Mouse (Mus musculus): Measurements from ENCODE around the gene Gpc6.

The Gpc6 gene

DNA sequence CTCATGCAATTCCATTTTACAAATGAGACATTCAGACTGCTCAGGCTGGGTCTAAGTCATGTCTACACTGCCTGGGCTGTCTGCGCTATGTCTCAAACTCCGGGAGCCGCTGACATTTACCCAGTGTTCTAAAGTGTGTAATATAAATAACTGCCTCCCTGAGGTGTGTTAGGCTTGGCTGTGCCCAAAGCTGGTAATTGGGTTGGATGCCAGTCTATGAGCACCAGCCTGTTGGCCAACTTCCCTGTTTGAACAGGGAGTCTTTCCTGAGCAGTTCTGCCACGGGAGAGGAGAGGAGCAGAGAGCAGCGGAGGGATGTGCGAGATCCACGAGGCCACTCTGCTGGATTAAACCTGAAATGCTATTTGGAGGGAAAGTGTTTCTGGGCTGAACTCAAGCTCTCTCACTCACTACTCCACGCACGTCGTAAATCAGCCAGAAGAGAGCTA lies 785.4 kb downstream of the Gpc6 start:
- DNase-seq (ENCODE audit: low spot score) = no peak

DNA sequence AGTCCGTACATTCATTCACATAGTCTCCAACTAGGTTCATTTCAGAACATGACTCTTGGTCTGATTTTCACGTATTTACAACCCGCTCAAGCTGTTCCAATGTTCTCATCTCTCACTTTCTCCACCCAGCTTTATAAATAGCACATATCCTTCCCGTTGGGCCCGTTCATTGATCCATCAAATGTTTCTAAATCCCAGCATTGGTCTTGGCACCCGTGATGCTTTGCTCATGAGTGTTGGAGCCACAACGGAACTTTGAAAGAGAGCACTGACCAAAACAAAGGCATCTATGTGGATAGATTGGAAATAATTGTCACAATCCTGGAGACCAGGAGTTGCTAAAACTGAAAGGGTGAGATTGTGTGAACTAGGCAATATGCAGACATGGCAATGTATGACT lies 787.2 kb downstream of the Gpc6 start:
- no peak for DNase-seq (ENCODE audit: low spot score)

DNA sequence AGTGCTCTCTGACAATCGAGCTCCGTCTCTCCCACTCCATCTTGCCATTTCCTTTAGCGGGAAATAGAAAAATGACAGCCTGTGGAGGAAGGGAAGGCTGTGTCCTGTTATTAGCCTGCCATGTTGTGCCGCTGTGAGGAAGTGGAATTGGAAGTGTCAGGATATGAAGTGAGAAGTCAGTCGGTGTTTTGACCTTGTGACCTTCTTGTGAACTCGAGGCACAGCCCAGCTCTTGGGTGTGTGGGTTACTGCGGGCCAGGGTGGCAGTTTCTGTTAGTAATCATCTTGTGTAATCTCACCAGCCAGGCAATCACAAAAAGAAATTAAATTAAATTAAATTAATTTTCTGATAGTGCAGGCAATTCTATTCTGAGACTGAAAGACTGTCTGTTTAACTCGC lies 789.0 kb downstream of the Gpc6 start:
- DNase-seq (ENCODE audit: low spot score) = no peak

GRCm38 (mm10) chr14:117716305-117716704 lies 791.2 kb downstream of the Gpc6 start:
- DNase-seq (ENCODE audit: low spot score) = no peak

GRCm38 (mm10) chr14:117728741-117729140 lies 803.6 kb downstream of the Gpc6 start:
- no peak for DNase-seq (ENCODE audit: low spot score)

- DNase-seq (ENCODE audit: low spot score) = no peak
These were observed 830.1 kb downstream of the Gpc6 start for GRCm38 (mm10) chr14:117755231-117755630.

GRCm38 (mm10) chr14:117756505-117756904 lies 831.4 kb downstream of the Gpc6 start:
- DNase-seq (ENCODE audit: low spot score) = no peak

DNA sequence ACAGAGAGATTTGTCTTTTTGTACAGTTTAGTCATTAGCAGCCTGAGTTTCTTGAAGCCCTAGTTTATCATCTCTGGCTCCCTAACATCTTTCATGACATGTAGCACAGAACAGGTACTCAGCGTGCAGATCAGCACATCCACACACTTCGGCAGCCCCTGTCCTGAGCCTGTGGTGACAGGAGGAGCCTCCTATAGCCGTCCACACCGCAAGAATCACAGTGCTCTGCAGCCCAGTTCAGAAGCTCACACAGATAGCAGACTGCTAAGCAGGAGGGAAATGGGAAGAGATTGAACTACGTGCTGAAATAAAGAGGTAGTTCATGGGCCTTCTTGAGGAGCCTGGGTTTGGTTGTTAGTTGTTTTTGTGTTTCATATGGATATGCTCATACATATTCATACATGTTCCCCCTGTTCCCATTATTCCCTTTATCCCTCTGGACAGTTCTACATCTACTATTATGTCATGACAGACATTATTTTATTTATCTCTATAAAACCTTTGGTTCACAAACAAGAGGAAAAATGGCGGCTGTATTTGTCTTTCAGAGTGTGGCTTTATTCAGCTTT lies 832.8 kb downstream of the Gpc6 start:
- DNase-seq (ENCODE audit: low spot score) = no peak

- DNase-seq (ENCODE audit: low spot score) = no peak
These were observed 835.9 kb downstream of the Gpc6 start for GRCm38 (mm10) chr14:117760830-117761517.

DNA sequence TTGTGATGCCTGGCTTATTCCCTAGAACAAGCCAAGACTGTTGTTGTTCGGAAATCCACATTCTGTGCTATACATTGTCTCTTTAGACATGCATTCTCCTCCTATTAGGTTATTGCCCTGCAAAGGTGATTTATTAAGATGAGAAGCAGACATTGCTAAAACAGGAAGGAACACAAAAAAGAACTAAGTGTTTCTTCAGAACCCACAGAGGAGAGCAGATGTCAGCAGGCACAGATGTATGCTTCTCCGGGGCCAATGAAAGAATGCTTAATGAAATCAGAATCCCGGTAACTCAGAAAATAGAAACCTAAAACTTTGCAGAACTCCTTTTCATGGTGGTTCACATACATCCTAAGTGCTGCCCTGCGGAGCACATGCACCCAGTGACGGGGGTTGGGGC lies 837.8 kb downstream of the Gpc6 start:
- no peak for DNase-seq (ENCODE audit: low spot score)

- no peak for DNase-seq (ENCODE audit: low spot score)
These were observed 842.7 kb downstream of the Gpc6 start for GRCm38 (mm10) chr14:117767861-117768260.

DNA sequence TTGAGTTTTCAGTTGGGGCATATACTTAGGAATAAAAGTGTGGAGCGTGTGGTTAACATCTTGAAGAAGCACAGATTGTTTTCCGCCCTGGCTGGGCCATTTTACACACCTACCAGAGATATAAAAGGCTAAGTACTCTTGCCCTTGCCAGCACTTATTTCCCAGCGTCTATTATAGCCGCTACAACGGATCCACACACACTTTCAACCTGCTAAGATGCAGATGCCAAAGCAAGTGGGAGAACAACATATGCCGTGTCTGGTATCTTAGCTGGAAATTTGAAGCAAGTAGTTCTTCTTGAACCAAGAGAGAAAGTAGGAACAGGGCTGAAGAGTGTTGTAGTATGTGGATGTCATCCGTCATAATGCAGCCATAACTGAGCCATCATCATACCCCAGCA lies 843.6 kb downstream of the Gpc6 start:
- DNase-seq (ENCODE audit: low spot score) = peak; percentile 16

DNA sequence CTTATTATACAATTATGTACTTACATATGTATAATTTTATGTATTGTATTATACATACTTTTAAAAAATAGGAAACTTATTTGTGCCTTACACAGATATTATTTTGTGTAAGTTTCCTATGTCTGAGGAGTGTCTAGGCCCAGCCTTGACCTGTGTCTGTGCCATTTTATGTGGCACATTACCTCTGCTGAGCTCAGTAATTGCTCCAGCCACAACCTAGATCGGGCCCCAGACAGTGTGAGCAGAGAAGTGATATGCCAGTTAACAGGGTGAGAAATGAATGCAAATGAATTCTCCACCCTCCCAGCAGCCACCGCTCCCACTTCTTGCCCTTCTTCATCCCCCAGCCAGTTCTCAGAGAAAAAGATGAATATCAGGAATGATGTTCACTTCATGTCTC lies 848.3 kb downstream of the Gpc6 start:
- DNase-seq (ENCODE audit: low spot score) = no peak

DNA sequence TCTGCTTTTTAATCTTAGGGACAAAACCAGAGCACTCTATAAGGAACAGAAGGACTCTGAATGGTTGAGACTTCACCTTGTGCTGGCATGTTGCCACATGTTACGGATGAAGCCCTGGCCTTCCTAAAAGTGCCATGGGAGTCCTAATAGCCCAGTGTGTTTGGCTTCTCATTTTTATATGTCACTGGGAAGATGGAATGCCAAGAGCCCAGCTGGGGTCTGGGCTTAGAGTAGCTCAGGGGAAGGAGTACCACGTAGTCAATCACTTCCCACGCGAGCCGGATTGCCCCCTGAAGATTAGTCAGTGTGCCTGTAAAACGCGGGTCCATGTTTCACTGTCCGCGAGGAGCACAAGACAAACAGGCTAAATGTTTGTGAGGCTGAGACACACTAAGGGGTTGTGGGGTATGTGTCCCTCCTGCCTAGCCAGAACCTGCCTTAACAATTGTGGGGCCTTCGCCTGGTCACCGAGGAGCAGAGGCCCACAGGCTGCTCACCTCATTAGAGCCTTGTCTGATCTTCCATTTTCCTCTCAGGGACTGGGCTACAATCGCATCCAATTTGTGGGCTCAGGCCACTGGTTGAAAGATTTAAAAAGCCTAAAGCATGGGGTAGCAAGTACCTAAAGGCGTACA lies 852.9 kb downstream of the Gpc6 start:
- no peak for DNase-seq (ENCODE audit: low spot score)

DNA sequence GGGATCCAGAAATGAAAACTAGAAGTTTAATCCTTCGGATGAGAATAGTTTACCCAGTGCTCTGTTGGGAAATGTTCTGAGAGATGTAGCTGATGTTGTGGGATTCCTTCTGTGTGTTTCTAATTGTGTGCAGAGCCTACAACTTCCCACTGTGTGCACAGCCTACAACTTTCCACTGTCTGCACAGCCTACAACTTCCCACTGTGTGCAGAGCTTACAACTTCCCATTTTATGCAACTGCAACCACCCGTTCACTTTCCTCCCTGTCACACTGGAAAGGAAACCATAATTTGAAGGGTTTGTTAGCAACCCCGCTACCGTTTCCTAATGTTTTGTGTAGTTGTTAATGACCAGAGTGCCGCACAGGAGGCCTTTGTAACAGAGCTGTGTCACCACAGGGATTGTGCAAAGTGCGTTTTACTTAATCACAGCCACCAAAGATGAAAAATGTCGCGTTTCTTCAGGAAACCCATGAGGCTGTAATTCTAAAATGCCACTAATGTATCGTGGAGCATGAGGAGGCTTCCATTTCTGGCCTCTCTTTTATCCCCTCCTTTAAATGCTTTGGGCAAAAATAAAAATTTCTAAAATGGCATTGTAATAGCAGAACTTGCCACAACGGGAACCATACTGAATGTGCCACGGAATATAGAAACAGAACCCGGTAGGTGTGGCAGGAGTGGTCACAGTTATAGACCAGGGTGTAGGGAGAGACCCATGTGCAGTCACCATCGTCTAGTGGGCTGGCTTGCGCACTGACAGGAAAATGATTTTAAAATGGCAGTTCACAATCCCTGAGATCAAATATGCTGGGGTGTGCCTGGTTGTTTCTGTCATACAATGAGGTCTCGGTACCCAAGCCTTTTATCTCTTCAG lies 853.7 kb downstream of the Gpc6 start:
- no peak for DNase-seq (ENCODE audit: low spot score)

- no peak for DNase-seq (ENCODE audit: low spot score)
These were observed 856.6 kb downstream of the Gpc6 start for GRCm38 (mm10) chr14:117781724-117782123.

GRCm38 (mm10) chr14:117783671-117784262 lies 858.7 kb downstream of the Gpc6 start:
- DNase-seq (ENCODE audit: low spot score) = no peak

GRCm38 (mm10) chr14:117784960-117785359 lies 859.8 kb downstream of the Gpc6 start:
- DNase-seq (ENCODE audit: low spot score) = no peak

- no peak for DNase-seq (ENCODE audit: low spot score)
These were observed 860.5 kb downstream of the Gpc6 start for GRCm38 (mm10) chr14:117785507-117786085.

- no peak for DNase-seq (ENCODE audit: low spot score)
These were observed 861.5 kb downstream of the Gpc6 start for GRCm38 (mm10) chr14:117786647-117787046.

DNA sequence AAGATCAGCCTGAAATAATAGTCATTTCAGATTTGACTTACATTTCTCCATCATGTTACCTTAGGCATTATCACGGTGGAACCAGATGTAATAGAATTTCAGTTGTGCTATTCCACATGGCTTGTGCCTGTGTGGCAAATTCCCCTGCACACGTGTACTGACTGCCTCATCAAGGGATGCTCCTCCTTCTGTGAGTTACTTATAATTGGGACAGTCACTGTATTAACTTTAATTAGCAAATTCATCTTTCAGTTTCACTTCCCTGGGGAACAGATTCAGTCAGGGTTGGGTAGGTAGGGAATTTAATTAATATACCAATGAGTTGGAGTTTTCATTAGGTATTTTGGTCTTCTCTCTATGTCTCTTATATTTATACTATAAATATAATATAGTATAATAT lies 869.8 kb downstream of the Gpc6 start:
- no peak for DNase-seq (ENCODE audit: low spot score)

GRCm38 (mm10) chr14:117796661-117797060 lies 871.5 kb downstream of the Gpc6 start:
- DNase-seq (ENCODE audit: low spot score) = no peak

All from left cerebral cortex, adult 11 months (tissue).